Mouse (Mus musculus) midbrain, postnatal 0 days (tissue): ENCODE results near the gene Mob3b. TPM values are rescaled to one million over a fixed set of nuclear protein-coding genes. Genes with fewer than 3 reads are reported as not detected.

Experiments used
- ATAC-seq: fragments of 200-750 bp; cut with Nextera tagmentation; 2 replicates; pipeline ENCODE4 v1.8.0; 2017; ENCODE audit warnings: moderate number of reproducible peaks, mild to moderate bottlenecking, moderate TSS enrichment, moderate library complexity; ENCODE audit not compliant: low FRiP score
- DNase-seq: peaks from one replicate; pipeline ENCODE4 v3.0.0-alpha.2; 2015; ENCODE audit warnings: low spot score
- H3K27ac ChIP-seq: fragments of 300-500 bp; sonication (generic); 2 replicates; pipeline ENCODE4 v1.5.1; 2014; ENCODE audit warnings: low read depth, mild to moderate bottlenecking, low read length, mixed read lengths
- H3K27me3 ChIP-seq: fragments of 300-500 bp; sonication (generic); 2 replicates; pipeline ENCODE4 v1.6.1; 2014; ENCODE audit warnings: low read length, control low read depth, mixed read lengths; ENCODE audit not compliant: insufficient read depth
- H3K36me3 ChIP-seq: fragments of 300-500 bp; sonication (generic); 2 replicates; pipeline ENCODE4 v1.6.1; 2014; ENCODE audit warnings: low read length, control low read depth, mixed read lengths; ENCODE audit not compliant: insufficient read depth
- H3K4me1 ChIP-seq: fragments of 300-500 bp; sonication (generic); 2 replicates; pipeline ENCODE4 v1.6.1; 2014; ENCODE audit warnings: mild to moderate bottlenecking, control low read depth, antibody characterized with exemption, low read length, mixed read lengths; ENCODE audit not compliant: insufficient read depth
- H3K4me2 ChIP-seq: fragments of 300-500 bp; sonication (generic); 2 replicates; pipeline ENCODE4 v1.6.1; 2014; ENCODE audit warnings: low read depth, mild to moderate bottlenecking, low read length, mixed read lengths; ENCODE audit not compliant: poor library complexity, severe bottlenecking
- H3K4me3 ChIP-seq: fragments of 300-500 bp; sonication (generic); 2 replicates; pipeline ENCODE4 v1.5.1; 2014; ENCODE audit warnings: low read depth, mild to moderate bottlenecking, low read length, moderate library complexity
- H3K9ac ChIP-seq: fragments of 300-500 bp; sonication (generic); replicated peaks from 2 replicates; pipeline ENCODE4 v1.6.1; 2014; ENCODE audit warnings: mild to moderate bottlenecking, low read length, moderate library complexity, mixed read lengths; ENCODE audit not compliant: poor library complexity, severe bottlenecking
- H3K9me3 ChIP-seq: fragments of 300-500 bp; sonication (generic); 2 replicates; pipeline ENCODE4 v1.6.1; 2016; ENCODE audit warnings: low read length, control low read depth
- CTCF ChIP-seq: IDR thresholded peaks from 2 replicates; pipeline ENCODE4 v1.5.1; 2016; ENCODE audit warnings: antibody characterized with exemption, mild to moderate bottlenecking
- WGBS: fragments of 180-500 bp; shearing (Covaris S2); extraction: QIAGEN DNeasy Blood & Tissue Kit; methylation state at CpG from one replicate; pipeline ENCODE4 v1.1.7; 2014; 5-methylcytosine and 5-hydroxymethylcytosine counted together
- polyA plus RNA-seq: library from polyadenylated mRNA; unstranded; fragments of >200 nt; fragmentation: Nextera tagmentation; extraction: Ambion mirVana; gene quantifications from 2 replicates; pipeline ENCODE4 v1.2.1, GENCODE M21; 2015
- total RNA-seq: library from RNA; depleted of rRNA; stranded (reverse); fragments of >200 nt; gene quantifications from 2 replicates; pipeline ENCODE4 v1.2.3, GENCODE M21; 2014

Mob3b gene
- total and polyA plus RNA-seq, 2 experiments from 2014 or later: 0.77 to 1.6 TPM

- no peaks in the 10 kb centered on the region for H3K27me3 ChIP-seq
- no peak overlapping the region for H3K9ac ChIP-seq
- H3K27ac ChIP-seq: no peak overlapping the region
- DNase-seq: no peak
- H3K4me1 ChIP-seq: peaks cover 3% of the 10 kb centered on the region; the same call in 1 of the 2 replicates
- no peaks in the 10 kb centered on the region for H3K9me3 ChIP-seq
- no peak for TF ChIP-seq CTCF
- 35% methylated on average over 7 of the region's 7 CpGs for whole genome bisulfite sequencing
- H3K4me2 ChIP-seq: no peak overlapping the region
- no peak for ATAC-seq
- no peaks in the 10 kb centered on the region for H3K36me3 ChIP-seq
- no peak overlapping the region for H3K4me3 ChIP-seq
These were observed 56.1 kb downstream of the Mob3b start for GRCm38 (mm10) chr4:35101201-35101600.

DNA sequence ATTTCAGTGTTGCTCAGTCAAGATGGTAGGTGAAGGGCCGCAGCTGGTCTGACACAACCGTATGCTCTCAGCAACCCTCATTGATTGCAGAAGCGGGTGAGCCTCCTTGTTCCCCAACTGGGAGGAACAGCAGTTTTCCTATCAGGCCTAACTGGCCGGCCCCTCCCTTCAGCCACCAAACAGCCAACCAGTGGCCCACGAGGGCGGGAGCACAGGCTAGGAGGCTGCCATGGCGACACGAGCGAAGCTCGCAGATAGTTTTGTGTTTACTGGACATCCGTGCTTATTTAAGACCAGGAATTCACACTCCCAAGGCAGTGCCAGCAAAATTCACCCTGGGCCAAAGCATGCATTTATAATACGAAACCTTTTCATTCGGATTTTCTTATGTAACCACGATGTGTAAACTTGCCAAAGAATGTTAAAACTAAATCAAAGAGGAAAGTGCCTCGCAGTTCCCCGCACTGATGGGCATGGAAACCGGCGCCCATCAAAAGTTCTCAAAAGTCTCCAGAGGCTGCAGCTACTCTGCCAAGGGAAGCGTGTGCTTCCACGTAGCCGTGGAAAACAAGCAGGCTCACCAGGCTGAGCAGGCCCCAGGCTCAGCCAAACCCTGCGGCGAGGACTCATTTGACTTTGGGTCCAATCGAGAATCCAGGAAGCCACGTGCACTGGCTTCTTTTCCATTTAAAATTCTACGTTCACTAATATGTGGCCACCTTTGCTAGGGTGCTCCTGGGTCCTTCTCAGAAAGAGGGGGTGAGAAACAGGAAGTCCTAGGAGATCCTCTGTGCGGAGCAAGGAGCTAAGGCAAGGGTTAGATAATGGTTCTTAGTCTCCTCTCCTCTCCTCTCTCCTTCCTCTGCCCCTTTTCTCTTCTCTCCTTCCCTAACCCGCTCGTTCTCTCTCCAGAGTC is 57.2 kb downstream of the Mob3b start:
- H3K4me3 ChIP-seq: peak overlapping the region; percentile 34
- DNase-seq: peak; percentile 88
- ATAC-seq: peak; percentile 89
- H3K36me3 ChIP-seq: no peaks in the 10 kb centered on the region
- H3K9ac ChIP-seq: no peak overlapping the region
- no peak for TF ChIP-seq CTCF
- H3K4me2 ChIP-seq: peak overlapping the region; percentile 62
- H3K9me3 ChIP-seq: no peaks in the 10 kb centered on the region
- H3K27me3 ChIP-seq: no peaks in the 10 kb centered on the region
- H3K27ac ChIP-seq: 0 out of 2 replicates have a peak overlapping the region, but pooled peaks have one; percentile 38
- H3K4me1 ChIP-seq: peaks cover 3% of the 10 kb centered on the region; the same call in 1 of the 2 replicates
- WGBS: 8% methylated on average over 29 of the region's 29 CpGs

GRCm38 (mm10) chr4:35099210-35099864 is 57.9 kb downstream of the Mob3b start:
- Histone ChIP-seq H3K36me3 (no peaks in the 10 kb centered on the region), H3K4me3 (peak overlapping the region; percentile 34), H3K9ac (no peak overlapping the region), H3K27me3 (no peaks in the 10 kb centered on the region), H3K9me3 (no peaks in the 10 kb centered on the region), H3K27ac (0 out of 2 replicates have a peak overlapping the region, but pooled peaks have one; percentile 38), H3K4me2 (peak overlapping the region; percentile 62), H3K4me1 (peaks cover 3% of the 10 kb centered on the region; the same call in 1 of the 2 replicates)
- no peak for TF ChIP-seq CTCF
- 13% methylated on average over 17 of the region's 17 CpGs for WGBS
- ATAC-seq: peak; percentile 50; the same call in 1 of the 2 replicates
- DNase-seq: peak; percentile 20

DNA sequence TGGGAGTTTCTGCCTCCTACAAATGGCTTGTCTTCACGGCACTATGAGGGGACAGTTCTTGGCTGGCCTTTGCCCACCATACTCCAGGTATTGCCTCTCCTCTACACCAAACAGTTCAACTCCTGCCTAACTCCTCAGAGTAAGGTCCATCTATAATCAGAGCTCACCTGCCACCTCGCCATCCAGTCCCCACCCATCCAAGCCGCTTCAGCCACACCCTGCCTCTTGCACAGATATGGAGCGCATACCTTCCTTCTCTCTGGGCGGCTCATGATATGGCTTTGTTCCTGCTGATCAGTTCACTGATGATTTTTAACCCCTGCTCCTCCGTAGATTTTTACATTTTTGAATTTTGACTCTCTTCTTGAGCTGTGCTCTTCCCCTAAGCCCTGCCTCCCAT is 58.7 kb downstream of the Mob3b start:
- no peak overlapping the region for H3K27ac ChIP-seq
- DNase-seq (no peak), ATAC-seq (no peak)
- no peaks in the 10 kb centered on the region for H3K9me3 ChIP-seq
- no peak overlapping the region for H3K4me3 ChIP-seq
- H3K9ac ChIP-seq: no peak overlapping the region
- H3K4me2 ChIP-seq: no peak overlapping the region
- no peaks in the 10 kb centered on the region for H3K27me3 ChIP-seq
- TF ChIP-seq CTCF: no peak
- WGBS: 94% methylated on average over 6 of the region's 6 CpGs
- H3K36me3 ChIP-seq: no peaks in the 10 kb centered on the region
- peaks cover 3% of the 10 kb centered on the region; the same call in 1 of the 2 replicates for H3K4me1 ChIP-seq

DNA sequence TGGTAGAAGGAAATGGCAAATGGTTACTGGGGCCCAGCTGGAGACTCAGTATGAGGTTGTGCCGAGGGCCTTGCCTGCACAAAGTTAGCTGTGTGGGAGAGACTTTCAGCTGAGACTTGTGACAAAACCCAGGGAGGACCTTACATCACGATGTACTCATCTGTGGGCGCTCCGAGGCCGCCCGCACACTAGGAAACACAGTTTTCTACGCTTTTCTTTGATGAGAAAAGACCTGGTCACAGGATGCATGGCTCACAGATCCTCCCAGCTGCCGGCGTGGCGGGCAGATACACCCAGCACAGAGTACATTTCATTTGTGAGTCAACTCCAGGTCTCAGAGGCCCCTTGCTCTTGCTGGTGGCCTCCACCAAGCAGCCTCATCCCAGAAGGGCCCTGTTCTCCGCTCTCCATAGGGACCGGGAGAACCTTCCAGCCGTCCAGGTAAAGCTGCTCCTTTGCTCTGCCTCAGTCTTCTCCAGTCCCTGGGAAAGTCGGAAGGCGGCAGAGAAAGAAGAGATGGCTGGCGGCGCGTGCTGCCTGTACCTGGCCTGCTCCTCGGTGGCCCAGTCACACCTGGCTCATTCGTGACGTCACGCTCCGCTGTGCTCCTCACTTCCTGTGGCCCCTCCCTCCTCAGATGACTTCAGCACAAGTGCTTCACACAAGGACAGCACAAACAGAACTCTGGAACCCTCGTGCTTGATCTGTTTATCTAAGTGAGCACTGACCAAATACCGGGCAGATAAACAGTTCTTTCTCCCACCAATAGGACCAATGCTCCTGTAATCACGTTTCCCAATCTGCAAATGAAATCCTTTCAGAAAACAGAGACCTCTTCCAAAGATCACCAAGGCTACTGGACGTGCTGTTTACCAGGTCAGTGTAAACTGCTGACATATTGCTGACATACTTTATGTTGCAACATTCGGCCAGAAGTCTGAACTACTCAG is 60.8 kb downstream of the Mob3b start:
- Histone ChIP-seq H3K27ac (no peak overlapping the region), H3K9ac (no peak overlapping the region), H3K27me3 (no peaks in the 10 kb centered on the region), H3K4me2 (no peak overlapping the region), H3K36me3 (no peaks in the 10 kb centered on the region), H3K4me3 (no peak overlapping the region), H3K4me1 (peaks cover 3% of the 10 kb centered on the region; the same call in 1 of the 2 replicates), H3K9me3 (no peaks in the 10 kb centered on the region)
- ATAC-seq (no peak), DNase-seq (no peak)
- WGBS: 91% methylated on average over 28 of the region's 28 CpGs
- TF ChIP-seq CTCF: no peak
